Mouse (Mus musculus) lung, adult 2 months (tissue): ENCODE data around the gene Fbxo47.

Experiments used
- CTCF ChIP-seq: fragments of 200-500 bp; IDR thresholded peaks from 2 replicates; pipeline ENCODE4 v1.5.1; 2011; ENCODE audit warnings: mild to moderate bottlenecking, low read length, control low read depth; ENCODE audit not compliant: insufficient read depth
- POLR2A ChIP-seq: fragments of 200-500 bp; IDR thresholded peaks from 2 replicates; pipeline ENCODE4 v1.6.1; 2011; ENCODE audit warnings: low read depth, mild to moderate bottlenecking, control low read depth, low read length, borderline replicate concordance; ENCODE audit errors: extremely low read depth

DNA sequence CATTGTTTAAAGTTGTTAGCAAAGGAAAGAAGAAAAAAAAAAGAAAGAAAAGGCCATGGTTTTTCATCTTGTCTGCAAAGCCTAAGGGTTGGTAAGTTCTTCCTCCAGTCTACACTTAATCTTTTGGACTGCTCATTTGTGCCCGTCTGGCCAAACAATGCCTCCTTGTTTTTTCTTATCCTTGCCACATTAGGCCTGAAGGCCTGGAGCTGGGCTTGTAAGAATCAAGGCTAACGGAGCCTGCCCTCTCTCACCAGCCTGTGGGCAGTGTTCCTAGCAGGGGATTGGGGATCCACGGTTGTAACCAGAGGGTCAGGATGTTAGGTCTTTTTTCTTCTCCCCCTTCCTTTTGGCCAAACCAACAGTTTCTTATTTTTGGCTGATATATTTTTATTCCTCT is 73.0 kb downstream of the Fbxo47 start:
- TF ChIP-seq POLR2A, result no peak
- no peak for TF ChIP-seq CTCF
